Mouse (Mus musculus) hindbrain, embryonic 15.5 days (tissue): ENCODE data around the gene Tenm4. TPM values are rescaled to one million over a fixed set of nuclear protein-coding genes. Genes with fewer than 3 reads are reported as not detected.

Experiments
- ATAC-seq: fragments of 200-750 bp; cut with Nextera tagmentation; 2 replicates; pipeline ENCODE4 v1.8.0; 2017; ENCODE audit warnings: low read depth, moderate number of reproducible peaks, moderate TSS enrichment; ENCODE audit not compliant: low FRiP score
- H3K27ac ChIP-seq: fragments of 300-500 bp; sonication (generic); replicated peaks from 2 replicates; pipeline ENCODE4 v1.5.1; 2015; ENCODE audit warnings: mild to moderate bottlenecking, inconsistent platforms
- H3K27me3 ChIP-seq: fragments of 300-500 bp; sonication (generic); 2 replicates; pipeline ENCODE4 v1.6.1; 2015; ENCODE audit warnings: control low read depth, inconsistent platforms
- H3K36me3 ChIP-seq: fragments of 300-500 bp; sonication (generic); 2 replicates; pipeline ENCODE4 v1.6.1; 2015; ENCODE audit warnings: control low read depth, inconsistent platforms
- H3K4me1 ChIP-seq: fragments of 300-500 bp; sonication (generic); replicated peaks from 2 replicates; pipeline ENCODE4 v1.6.1; 2015; ENCODE audit warnings: control low read depth, inconsistent platforms
- H3K4me2 ChIP-seq: fragments of 300-500 bp; sonication (generic); 2 replicates; pipeline ENCODE4 v1.6.1; 2015; ENCODE audit warnings: moderate library complexity, mild to moderate bottlenecking, inconsistent platforms
- H3K4me3 ChIP-seq: fragments of 300-500 bp; sonication (generic); 2 replicates; pipeline ENCODE4 v1.5.1; 2015; ENCODE audit warnings: mild to moderate bottlenecking, inconsistent platforms
- H3K9ac ChIP-seq: fragments of 300-500 bp; sonication (generic); 2 replicates; pipeline ENCODE4 v1.6.1; 2015; ENCODE audit warnings: inconsistent platforms
- H3K9me3 ChIP-seq: fragments of 300-500 bp; sonication (generic); 2 replicates; pipeline ENCODE4 v1.6.1; 2016; ENCODE audit warnings: control low read depth, inconsistent platforms
- WGBS: fragments of 180-500 bp; shearing (Covaris S2); methylation state at CpG from one replicate; pipeline ENCODE4 v1.1.7; 2015; 5-methylcytosine and 5-hydroxymethylcytosine counted together
- polyA plus RNA-seq: library from polyadenylated mRNA; unstranded; fragments of >200 nt; fragmentation: Nextera tagmentation; extraction: Ambion mirVana; gene quantifications from 2 replicates; pipeline ENCODE4 v1.2.1, GENCODE M21; 2015

Gene Tenm4
- polyA plus RNA-seq, 1 experiment from 2014 or later, result 39.0 TPM

- no peak overlapping the region for H3K9ac ChIP-seq
- H3K27ac ChIP-seq, result no peak overlapping the region
- WGBS, result 67% methylated on average over 2 of the region's 2 CpGs
- no peaks in the 10 kb centered on the region for H3K36me3 ChIP-seq
- no peak overlapping the region for H3K4me3 ChIP-seq
- ATAC-seq, result no peak
- no peak overlapping the region for H3K4me2 ChIP-seq
- H3K4me1 ChIP-seq, result peaks cover 34% of the 10 kb centered on the region
- H3K27me3 ChIP-seq, result no peaks in the 10 kb centered on the region
- no peaks in the 10 kb centered on the region for H3K9me3 ChIP-seq
Measured at GRCm38 (mm10) chr7:96654206-96654605, 483.2 kb downstream of the Tenm4 start.

- ATAC-seq, result no peak
- H3K9me3 ChIP-seq, result no peaks in the 10 kb centered on the region
- H3K4me2 ChIP-seq, result no peak overlapping the region
- H3K27me3 ChIP-seq, result no peaks in the 10 kb centered on the region
- WGBS, result 34% methylated on average over 3 of the region's 3 CpGs
- H3K36me3 ChIP-seq, result no peaks in the 10 kb centered on the region
- H3K4me3 ChIP-seq, result no peak overlapping the region
- no peak overlapping the region for H3K9ac ChIP-seq
- no peak overlapping the region for H3K27ac ChIP-seq
- peaks cover 34% of the 10 kb centered on the region for H3K4me1 ChIP-seq
Measured at GRCm38 (mm10) chr7:96655096-96655716, 484.2 kb downstream of the Tenm4 start.

GRCm38 (mm10) chr7:96657101-96657830 is 486.2 kb downstream of the Tenm4 start:
- peaks cover 18% of the 10 kb centered on the region for H3K4me1 ChIP-seq
- H3K27me3 ChIP-seq, result no peaks in the 10 kb centered on the region
- H3K4me2 ChIP-seq, result no peak overlapping the region
- H3K9me3 ChIP-seq, result no peaks in the 10 kb centered on the region
- no peaks in the 10 kb centered on the region for H3K36me3 ChIP-seq
- no peak overlapping the region for H3K27ac ChIP-seq
- 20% methylated on average over 13 of the region's 13 CpGs for WGBS
- no peak for ATAC-seq
- no peak overlapping the region for H3K4me3 ChIP-seq
- H3K9ac ChIP-seq, result no peak overlapping the region

GRCm38 (mm10) chr7:96657857-96658580 is 487.0 kb downstream of the Tenm4 start:
- Histone ChIP-seq H3K27me3 (no peaks in the 10 kb centered on the region), H3K4me1 (peaks cover 14% of the 10 kb centered on the region), H3K4me3 (no peak overlapping the region), H3K9ac (no peak overlapping the region), H3K4me2 (no peak overlapping the region), H3K36me3 (no peaks in the 10 kb centered on the region), H3K27ac (no peak overlapping the region), H3K9me3 (no peaks in the 10 kb centered on the region)
- ATAC-seq, result no peak
- 70% methylated on average over 11 of the region's 11 CpGs for WGBS

- WGBS, result 84% methylated on average over 3 of the region's 3 CpGs
- H3K9me3 ChIP-seq, result no peaks in the 10 kb centered on the region
- H3K27me3 ChIP-seq, result no peaks in the 10 kb centered on the region
- H3K4me1 ChIP-seq, result 0 out of 2 replicates have a peak, but pooled peaks cover 10% of the 10 kb centered on the region
- no peak overlapping the region for H3K4me2 ChIP-seq
- ATAC-seq, result peak; percentile 40; the same call in 1 of the 2 replicates
- H3K36me3 ChIP-seq, result no peaks in the 10 kb centered on the region
- H3K9ac ChIP-seq, result no peak overlapping the region
- no peak overlapping the region for H3K4me3 ChIP-seq
- H3K27ac ChIP-seq, result no peak overlapping the region
Measured at GRCm38 (mm10) chr7:96660907-96661306, 489.9 kb downstream of the Tenm4 start.

- 0 out of 2 replicates have a peak, but pooled peaks cover 10% of the 10 kb centered on the region for H3K4me1 ChIP-seq
- 34% methylated on average over 12 of the region's 12 CpGs for WGBS
- no peak overlapping the region for H3K9ac ChIP-seq
Measured at GRCm38 (mm10) chr7:96661352-96662169, 490.5 kb downstream of the Tenm4 start.

GRCm38 (mm10) chr7:96663336-96663735 is 492.3 kb downstream of the Tenm4 start:
- H3K27me3 ChIP-seq, result no peaks in the 10 kb centered on the region
- no peak overlapping the region for H3K9ac ChIP-seq
- no peaks in the 10 kb centered on the region for H3K36me3 ChIP-seq
- ATAC-seq, result no peak
- WGBS, result 48% methylated on average over 7 of the region's 7 CpGs
- no peak overlapping the region for H3K4me3 ChIP-seq
- no peaks in the 10 kb centered on the region for H3K9me3 ChIP-seq
- H3K27ac ChIP-seq, result 0 out of 2 replicates have a peak overlapping the region, but pooled peaks have one; percentile 29
- 0 out of 2 replicates have a peak, but pooled peaks cover 10% of the 10 kb centered on the region for H3K4me1 ChIP-seq
- H3K4me2 ChIP-seq, result no peak overlapping the region

More at GRCm38 (mm10) chr7:96661352-96662169, 490.5 kb downstream of the Tenm4 start:
- no peaks in the 10 kb centered on the region for H3K27me3 ChIP-seq
- ATAC-seq, result 0 out of 2 replicates have a peak, but pooled peaks have one; percentile 15
- no peak overlapping the region for H3K4me2 ChIP-seq
- no peaks in the 10 kb centered on the region for H3K9me3 ChIP-seq
- no peak overlapping the region for H3K4me3 ChIP-seq
- no peaks in the 10 kb centered on the region for H3K36me3 ChIP-seq
- H3K27ac ChIP-seq, result no peak overlapping the region

- Histone ChIP-seq H3K27ac (no peak overlapping the region), H3K36me3 (no peaks in the 10 kb centered on the region), H3K4me2 (no peak overlapping the region), H3K4me1 (peaks cover 19% of the 10 kb centered on the region), H3K9ac (no peak overlapping the region), H3K4me3 (no peak overlapping the region), H3K9me3 (no peaks in the 10 kb centered on the region), H3K27me3 (no peaks in the 10 kb centered on the region)
- WGBS, result 83% methylated on average over 8 of the region's 8 CpGs
- no peak for ATAC-seq
Measured at GRCm38 (mm10) chr7:96666366-96666896, 495.4 kb downstream of the Tenm4 start.

GRCm38 (mm10) chr7:96667688-96668087 is 496.6 kb downstream of the Tenm4 start:
- H3K9ac ChIP-seq, result no peak overlapping the region
- no peaks in the 10 kb centered on the region for H3K36me3 ChIP-seq
- H3K27ac ChIP-seq, result no peak overlapping the region
- H3K4me3 ChIP-seq, result no peak overlapping the region
- no peak overlapping the region for H3K4me2 ChIP-seq
- ATAC-seq, result no peak
- no peaks in the 10 kb centered on the region for H3K27me3 ChIP-seq
- no peaks in the 10 kb centered on the region for H3K9me3 ChIP-seq
- peaks cover 18% of the 10 kb centered on the region for H3K4me1 ChIP-seq
- WGBS, result 92% methylated on average over 6 of the region's 6 CpGs

GRCm38 (mm10) chr7:96670095-96670494 is 499.0 kb downstream of the Tenm4 start:
- no peak for ATAC-seq
- Histone ChIP-seq H3K9me3 (no peaks in the 10 kb centered on the region), H3K27ac (0 out of 2 replicates have a peak overlapping the region, but pooled peaks have one; percentile 20), H3K36me3 (no peaks in the 10 kb centered on the region), H3K27me3 (peaks cover 3% of the 10 kb centered on the region; the same call in 1 of the 2 replicates), H3K4me3 (no peak overlapping the region), H3K4me2 (no peak overlapping the region), H3K4me1 (peaks cover 17% of the 10 kb centered on the region), H3K9ac (no peak overlapping the region)
- 56% methylated on average over 3 of the region's 3 CpGs for WGBS

- Histone ChIP-seq H3K9ac (no peak overlapping the region), H3K27me3 (peaks cover 3% of the 10 kb centered on the region; the same call in 1 of the 2 replicates), H3K4me1 (peaks cover 17% of the 10 kb centered on the region), H3K4me3 (no peak overlapping the region), H3K4me2 (no peak overlapping the region), H3K9me3 (no peaks in the 10 kb centered on the region), H3K36me3 (no peaks in the 10 kb centered on the region), H3K27ac (0 out of 2 replicates have a peak overlapping the region, but pooled peaks have one; percentile 46)
- ATAC-seq, result peak; percentile 49; the same call in 1 of the 2 replicates
- 10% methylated on average over 6 of the region's 6 CpGs for WGBS
Measured at GRCm38 (mm10) chr7:96672322-96672914, 501.4 kb downstream of the Tenm4 start.
